Mouse (Mus musculus): ENCODE results near the gene Mphosph9. TPM values are rescaled to one million over a fixed set of nuclear protein-coding genes. Genes with fewer than 3 reads are reported as not detected.

Mphosph9 gene
- polyA plus RNA-seq, 1 experiment: 7.1 TPM

- 79% methylated on average over 8 of the region's 8 CpGs for WGBS
- Histone ChIP-seq H3K4me3 (replicated peaks; ENCODE audit: control insufficient read depth, low read depth, low read length) (no peak overlapping the region), H3K4me1 (ENCODE audit: control insufficient read depth, insufficient read depth, low read length) (no peaks in the 10 kb centered on the region), H3K27ac (ENCODE audit: control insufficient read depth, insufficient read depth, low read depth, low read length, poor library complexity) (no peak overlapping the region)
- TF ChIP-seq POLR2A (IDR thresholded peaks at IDR 0.05; ENCODE audit: borderline replicate concordance, control insufficient read depth, low read depth, low read length): no peak
Measured at GRCm38 (mm10) chr5:124208030-124208429, 119.7 kb downstream of the Mphosph9 start.

GRCm38 (mm10) chr5:124206481-124207038 is 121.2 kb downstream of the Mphosph9 start:
- no peak overlapping the region for H3K4me3 ChIP-seq (replicated peaks; ENCODE audit: control insufficient read depth, low read depth, low read length)
- WGBS: 82% methylated on average over 13 of the region's 13 CpGs
- H3K27ac ChIP-seq (ENCODE audit: control insufficient read depth, insufficient read depth, low read depth, low read length, poor library complexity): no peak overlapping the region
- TF ChIP-seq POLR2A (IDR thresholded peaks at IDR 0.05; ENCODE audit: borderline replicate concordance, control insufficient read depth, low read depth, low read length) (no peak), CTCF (IDR thresholded peaks at IDR 0.05; ENCODE audit: control insufficient read depth, insufficient read depth, low read length) (no peak)
- H3K4me1 ChIP-seq (ENCODE audit: control insufficient read depth, insufficient read depth, low read length): no peaks in the 10 kb centered on the region

GRCm38 (mm10) chr5:124205809-124206380 is 121.9 kb downstream of the Mphosph9 start:
- TF ChIP-seq POLR2A (IDR thresholded peaks at IDR 0.05; ENCODE audit: borderline replicate concordance, control insufficient read depth, low read depth, low read length) (no peak), CTCF (IDR thresholded peaks at IDR 0.05; ENCODE audit: control insufficient read depth, insufficient read depth, low read length) (no peak)
- no peaks in the 10 kb centered on the region for H3K4me1 ChIP-seq (ENCODE audit: control insufficient read depth, insufficient read depth, low read length)
- H3K27ac ChIP-seq (ENCODE audit: control insufficient read depth, insufficient read depth, low read depth, low read length, poor library complexity): no peak overlapping the region
- 86% methylated on average over 5 of the region's 5 CpGs for WGBS
- H3K4me3 ChIP-seq (replicated peaks; ENCODE audit: control insufficient read depth, low read depth, low read length): no peak overlapping the region

DNA sequence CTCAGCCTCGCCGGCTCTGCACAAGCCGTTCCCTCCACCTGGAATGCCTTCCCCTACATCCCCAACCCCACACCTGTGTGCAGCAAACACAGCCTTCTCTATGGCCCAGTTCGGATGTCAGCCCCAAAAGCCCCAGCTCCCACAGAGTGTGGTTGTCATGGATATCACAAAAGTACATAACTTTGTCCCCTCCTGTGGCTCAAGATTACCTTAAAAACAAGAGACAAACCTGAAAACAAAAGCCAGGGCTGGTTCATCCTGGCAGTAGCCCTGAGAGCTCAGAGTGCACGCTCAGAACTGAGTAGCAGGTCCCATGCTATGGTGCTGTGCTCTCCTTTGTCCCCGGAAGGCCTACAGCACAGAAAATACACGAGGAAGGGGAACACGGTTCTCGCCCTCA is 122.6 kb downstream of the Mphosph9 start:
- WGBS: 88% methylated on average over 9 of the region's 9 CpGs
- no peak for TF ChIP-seq POLR2A (IDR thresholded peaks at IDR 0.05; ENCODE audit: borderline replicate concordance, control insufficient read depth, low read depth, low read length)
- Histone ChIP-seq H3K27ac (ENCODE audit: control insufficient read depth, insufficient read depth, low read depth, low read length, poor library complexity) (no peak overlapping the region), H3K4me1 (ENCODE audit: control insufficient read depth, insufficient read depth, low read length) (no peaks in the 10 kb centered on the region), H3K4me3 (replicated peaks; ENCODE audit: control insufficient read depth, low read depth, low read length) (no peak overlapping the region)

GRCm38 (mm10) chr5:124204127-124204794 is 123.5 kb downstream of the Mphosph9 start:
- Histone ChIP-seq H3K4me1 (ENCODE audit: control insufficient read depth, insufficient read depth, low read length) (no peaks in the 10 kb centered on the region), H3K4me3 (replicated peaks; ENCODE audit: control insufficient read depth, low read depth, low read length) (no peak overlapping the region), H3K27ac (ENCODE audit: control insufficient read depth, insufficient read depth, low read depth, low read length, poor library complexity) (no peak overlapping the region)
- TF ChIP-seq POLR2A (IDR thresholded peaks at IDR 0.05; ENCODE audit: borderline replicate concordance, control insufficient read depth, low read depth, low read length): no peak
- TF ChIP-seq CTCF (IDR thresholded peaks at IDR 0.05; ENCODE audit: control insufficient read depth, insufficient read depth, low read length): no peak
- WGBS: 77% methylated on average over 9 of the region's 9 CpGs

- WGBS: 80% methylated on average over 4 of the region's 4 CpGs
Measured at GRCm38 (mm10) chr5:124203251-124203650, 124.5 kb downstream of the Mphosph9 start.

DNA sequence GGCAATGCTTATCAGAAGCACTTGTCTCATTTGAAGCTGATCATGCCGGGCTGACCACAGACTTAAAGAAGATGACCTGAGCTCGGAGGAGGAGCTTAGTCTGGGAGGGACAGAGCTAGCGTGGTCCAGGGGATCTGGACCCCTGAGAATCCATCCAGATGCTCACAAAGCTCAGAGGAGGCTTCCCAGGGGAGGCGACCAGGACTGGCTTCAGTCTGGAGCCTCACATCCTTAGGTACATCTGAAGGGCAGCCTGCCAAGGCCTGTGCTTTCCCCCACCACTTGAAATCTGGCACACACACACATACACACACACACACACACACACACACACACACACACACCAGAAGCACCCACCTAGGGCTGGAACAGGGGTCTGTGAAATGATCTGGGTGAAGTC is 125.7 kb downstream of the Mphosph9 start:
- TF ChIP-seq POLR2A (IDR thresholded peaks at IDR 0.05; ENCODE audit: borderline replicate concordance, control insufficient read depth, low read depth, low read length) (no peak), CTCF (IDR thresholded peaks at IDR 0.05; ENCODE audit: control insufficient read depth, insufficient read depth, low read length) (no peak)
- H3K4me1 ChIP-seq (ENCODE audit: control insufficient read depth, insufficient read depth, low read length): no peaks in the 10 kb centered on the region
- H3K27ac ChIP-seq (ENCODE audit: control insufficient read depth, insufficient read depth, low read depth, low read length, poor library complexity): no peak overlapping the region
- H3K4me3 ChIP-seq (replicated peaks; ENCODE audit: control insufficient read depth, low read depth, low read length): no peak overlapping the region
- 61% methylated on average over 4 of the region's 4 CpGs for WGBS

More at GRCm38 (mm10) chr5:124203251-124203650, 124.5 kb downstream of the Mphosph9 start:
- H3K4me1 ChIP-seq (ENCODE audit: control insufficient read depth, insufficient read depth, low read length): no peaks in the 10 kb centered on the region
- TF ChIP-seq CTCF (IDR thresholded peaks at IDR 0.05; ENCODE audit: control insufficient read depth, insufficient read depth, low read length) (no peak), POLR2A (IDR thresholded peaks at IDR 0.05; ENCODE audit: borderline replicate concordance, control insufficient read depth, low read depth, low read length) (no peak)
- H3K27ac ChIP-seq (ENCODE audit: control insufficient read depth, insufficient read depth, low read depth, low read length, poor library complexity): no peak overlapping the region
- no peak overlapping the region for H3K4me3 ChIP-seq (replicated peaks; ENCODE audit: control insufficient read depth, low read depth, low read length)

GRCm38 (mm10) chr5:124201564-124201963 is 126.2 kb downstream of the Mphosph9 start:
- Histone ChIP-seq H3K4me1 (ENCODE audit: control insufficient read depth, insufficient read depth, low read length) (no peaks in the 10 kb centered on the region), H3K27ac (ENCODE audit: control insufficient read depth, insufficient read depth, low read depth, low read length, poor library complexity) (no peak overlapping the region), H3K4me3 (replicated peaks; ENCODE audit: control insufficient read depth, low read depth, low read length) (no peak overlapping the region)
- TF ChIP-seq POLR2A (IDR thresholded peaks at IDR 0.05; ENCODE audit: borderline replicate concordance, control insufficient read depth, low read depth, low read length): no peak
- TF ChIP-seq CTCF (IDR thresholded peaks at IDR 0.05; ENCODE audit: control insufficient read depth, insufficient read depth, low read length): no peak
- WGBS: 83% methylated on average over 2 of the region's 2 CpGs

Other genes with a start within 250 kb of the Mphosph9 start
- 5.9 and 7.4 TPM in 2 replicates for gene Abcb9, start 232.2 kb downstream of the Mphosph9 start, polyA plus RNA-seq (2011; ENCODE audit: insufficient read depth, insufficient read length, low replicate concordance, missing spikeins)
- gene Ogfod2, start 215.7 kb downstream of the Mphosph9 start, polyA plus RNA-seq (2011; ENCODE audit: insufficient read depth, insufficient read length, low replicate concordance, missing spikeins): 14.8 and 35.5 TPM in 2 replicates
- 72.3 and 112 TPM in 2 replicates for gene Arl6ip4, start 211.9 kb downstream of the Mphosph9 start, polyA plus RNA-seq (2011; ENCODE audit: insufficient read depth, insufficient read length, low replicate concordance, missing spikeins)
- gene Pitpnm2, start 78.2 kb downstream of the Mphosph9 start, polyA plus RNA-seq (2011; ENCODE audit: insufficient read depth, insufficient read length, low replicate concordance, missing spikeins): 10.8 and 11.6 TPM in 2 replicates
- 3.1 and 6.3 TPM in 2 replicates for gene 2810006K23Rik, start 117 bp upstream of the Mphosph9 start, polyA plus RNA-seq (2011; ENCODE audit: insufficient read depth, insufficient read length, low replicate concordance, missing spikeins)
- 35.9 and 43.9 TPM in 2 replicates for gene Cdk2ap1, start 35.1 kb upstream of the Mphosph9 start, polyA plus RNA-seq (2011; ENCODE audit: insufficient read depth, insufficient read length, low replicate concordance, missing spikeins)
- gene Sbno1, start 98.0 kb upstream of the Mphosph9 start, polyA plus RNA-seq (2011; ENCODE audit: insufficient read depth, insufficient read length, low replicate concordance, missing spikeins): 26.5 and 50.4 TPM in 2 replicates
- 100.0 and 137 TPM in 2 replicates for gene Kmt5a, start 112.0 kb upstream of the Mphosph9 start, polyA plus RNA-seq (2011; ENCODE audit: insufficient read depth, insufficient read length, low replicate concordance, missing spikeins)
- gene Rilpl2, start 150.4 kb upstream of the Mphosph9 start, polyA plus RNA-seq (2011; ENCODE audit: insufficient read depth, insufficient read length, low replicate concordance, missing spikeins): 13.5 and 18.3 TPM in 2 replicates
- 12.7 and 24.2 TPM in 2 replicates for gene Snrnp35, start 155.2 kb upstream of the Mphosph9 start, polyA plus RNA-seq (2011; ENCODE audit: insufficient read depth, insufficient read length, low replicate concordance, missing spikeins)
- 1.4 and 6.2 TPM in 2 replicates for gene Rilpl1, start 203.4 kb upstream of the Mphosph9 start, polyA plus RNA-seq (2011; ENCODE audit: insufficient read depth, insufficient read length, low replicate concordance, missing spikeins)
- 117 TPM in 2 replicates for gene Tmed2, start 212.7 kb upstream of the Mphosph9 start, polyA plus RNA-seq (2011; ENCODE audit: insufficient read depth, insufficient read length, low replicate concordance, missing spikeins)
- 11.7 and 22.9 TPM in 2 replicates for gene Ddx55, start 224.9 kb upstream of the Mphosph9 start, polyA plus RNA-seq (2011; ENCODE audit: insufficient read depth, insufficient read length, low replicate concordance, missing spikeins)

Data from bone marrow, adult 2 months (tissue).